Mouse (Mus musculus) megakaryocyte progenitor cell, adult 5-6 weeks (primary cell): ENCODE results near the gene Vrk1. TPM values are rescaled to one million over a fixed set of nuclear protein-coding genes. Genes with fewer than 3 reads are reported as not detected.

ENCODE experiments used
- ATAC-seq: replicated peaks from 2 replicates; pipeline ENCODE4 v1.8.0; 2016; ENCODE audit warnings: mild to moderate bottlenecking, moderate TSS enrichment, inconsistent platforms; ENCODE audit not compliant: poor library complexity
- total RNA-seq, 2 experiments: library from RNA; stranded (forward) in 1 of 2; stranded (reverse) in 1 of 2; fragments of 157-497, 149-512 nt in 1 of 2; fragments of 200-1000 nt in 1 of 2; gene quantifications; 2 replicates each; pipeline versions ENCODE4 v1.2.3 to v1.2.4; 2015 to 2017

Gene Vrk1
- total RNA-seq (2015): 128 and 137 TPM in 2 replicates
- 182 and 198 TPM in 2 replicates for total RNA-seq (2017)

DNA sequence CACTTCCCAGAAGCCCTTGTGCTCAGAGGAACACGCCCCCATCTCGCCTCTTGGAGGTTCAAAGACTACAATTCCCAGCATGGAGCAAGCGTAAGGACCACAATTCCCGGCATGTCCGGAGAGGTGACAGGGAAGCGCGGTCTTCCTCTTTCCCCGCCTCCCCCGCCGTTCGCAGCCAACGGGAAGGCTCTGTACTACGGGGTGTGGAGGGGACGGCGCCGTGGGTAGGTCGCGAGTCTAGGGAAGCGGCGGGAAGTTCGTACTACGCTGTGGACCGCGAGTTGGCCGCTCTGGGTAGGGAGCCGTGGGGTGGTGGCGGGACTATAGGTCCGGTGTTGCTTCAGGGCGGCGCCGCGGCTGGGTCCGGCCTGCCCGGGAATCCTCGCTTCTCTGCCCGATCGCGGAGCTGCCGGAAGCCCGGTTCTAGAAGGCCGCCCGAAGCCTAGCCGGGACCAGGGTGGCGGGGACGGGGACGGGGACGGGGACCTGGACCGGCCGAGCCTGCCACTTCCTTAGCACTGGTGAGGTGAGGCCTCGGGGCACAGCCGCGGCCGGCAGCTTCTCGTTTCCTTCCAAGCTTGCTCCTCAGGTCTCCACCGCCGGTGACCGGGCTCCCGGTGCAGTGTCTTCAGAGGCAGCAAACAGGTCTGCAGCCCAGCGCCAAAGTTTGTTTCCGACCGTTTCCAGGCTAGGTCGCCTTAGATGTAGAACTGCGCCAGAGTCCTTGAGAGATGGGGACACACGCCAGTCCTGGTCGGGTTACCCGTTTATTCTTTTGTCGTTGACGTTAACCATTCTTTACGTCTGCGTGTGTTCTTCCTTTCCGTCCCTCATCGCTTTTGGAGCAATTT lies at the start of gene Vrk1:
TSS of gene Vrk1 (plus strand) at position 164 of the 851 bp plus-strand sequence.
- peak; percentile 92 for ATAC-seq

DNA sequence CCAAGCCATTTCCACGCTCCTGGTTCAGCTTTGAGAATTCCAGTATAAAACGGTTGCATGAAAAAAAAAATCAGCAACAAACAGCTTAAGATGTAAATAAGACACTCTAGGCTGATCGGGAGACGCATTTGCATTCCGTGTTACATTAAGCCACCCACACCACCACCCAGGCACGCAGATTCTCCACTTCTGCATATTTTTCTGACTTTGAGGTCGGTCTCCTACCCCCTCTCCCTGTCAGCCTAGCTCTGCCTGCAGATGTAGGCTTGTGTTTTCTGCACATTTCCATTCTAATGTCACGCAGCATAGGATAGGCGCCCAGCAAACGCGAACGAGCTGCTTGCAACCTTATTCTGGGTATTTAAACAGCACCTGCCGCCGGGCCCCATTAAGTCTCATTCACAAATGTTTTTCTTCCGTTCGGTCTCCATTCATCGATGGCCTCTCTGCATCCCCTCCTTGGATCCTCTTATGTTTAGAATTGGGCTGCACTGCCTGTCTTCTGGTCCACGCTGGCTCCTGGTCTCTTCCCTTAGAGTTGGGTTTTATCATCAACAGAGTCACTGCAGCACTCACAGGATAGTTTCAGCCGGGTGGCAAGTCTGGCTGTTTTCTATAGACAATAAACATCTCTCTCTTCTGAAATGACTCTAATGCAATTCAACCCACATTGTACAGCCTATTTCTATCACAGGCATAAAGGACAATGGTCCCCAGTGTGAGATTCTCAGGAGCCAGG lies 49.3 kb upstream of the Vrk1 start:
- ATAC-seq: no peak

DNA sequence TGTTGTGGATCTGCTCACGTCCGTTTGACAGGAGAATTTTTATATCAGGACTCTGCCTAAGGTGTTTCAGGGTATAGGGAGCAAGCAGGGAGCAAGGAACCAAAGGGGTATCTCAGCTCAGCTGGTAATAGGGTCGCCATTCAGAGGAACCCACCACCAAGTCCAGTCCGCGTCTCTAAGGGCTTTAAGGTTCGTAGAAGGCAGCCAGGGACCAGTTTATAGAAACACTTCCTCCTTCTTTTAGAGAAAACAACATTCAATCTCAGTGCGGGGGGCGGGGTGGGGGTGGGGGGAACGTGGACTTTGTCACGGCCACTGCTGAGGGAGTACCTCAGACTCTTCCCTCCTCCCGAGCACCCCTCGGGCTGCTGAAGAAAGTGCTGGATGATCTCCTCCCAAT lies 48.4 kb upstream of the Vrk1 start:
- ATAC-seq: no peak

DNA sequence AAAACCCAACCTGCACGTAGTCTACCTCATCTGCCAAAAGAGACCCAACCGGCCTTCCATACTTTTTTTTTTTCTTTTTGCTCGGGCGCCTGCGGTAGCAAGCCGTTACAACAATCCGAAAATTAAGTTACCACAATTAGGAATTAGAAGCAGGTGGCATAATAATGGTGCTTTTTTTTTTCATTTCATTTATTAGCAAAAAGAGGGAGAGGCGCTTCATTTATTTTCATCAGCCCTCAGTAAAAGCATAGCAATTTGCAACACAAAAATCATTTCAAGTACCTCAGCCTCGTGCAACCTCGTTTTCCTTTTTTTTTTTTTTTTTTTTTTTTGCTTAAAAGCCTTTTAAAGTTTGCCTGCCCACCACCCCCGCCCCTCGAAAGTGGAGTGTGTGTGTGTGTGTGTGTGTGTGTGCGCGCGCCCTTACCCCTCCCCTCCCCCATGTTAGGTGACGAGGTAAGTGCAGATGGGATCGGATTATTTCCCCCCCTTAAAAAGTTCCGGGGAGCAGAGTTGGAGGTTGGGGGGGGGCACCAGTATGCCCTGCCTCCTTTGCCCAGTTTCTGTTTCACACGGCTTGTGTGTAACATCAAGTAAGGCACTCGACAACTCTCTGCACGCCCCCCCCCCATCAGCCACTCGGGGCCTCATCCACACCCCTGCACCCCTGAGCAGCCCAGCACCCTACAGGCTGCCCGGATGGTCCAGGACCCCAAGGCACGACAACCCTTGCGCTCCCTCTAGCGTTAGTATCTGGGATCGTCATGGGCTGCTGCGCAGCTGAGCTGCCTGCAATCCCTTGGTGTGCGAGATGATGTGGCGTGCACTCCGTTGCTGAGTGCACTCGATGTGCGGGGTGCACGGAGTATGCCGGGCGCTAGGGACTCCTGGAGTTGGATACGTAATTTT lies 47.7 kb upstream of the Vrk1 start:
- ATAC-seq: peak; percentile 96

DNA sequence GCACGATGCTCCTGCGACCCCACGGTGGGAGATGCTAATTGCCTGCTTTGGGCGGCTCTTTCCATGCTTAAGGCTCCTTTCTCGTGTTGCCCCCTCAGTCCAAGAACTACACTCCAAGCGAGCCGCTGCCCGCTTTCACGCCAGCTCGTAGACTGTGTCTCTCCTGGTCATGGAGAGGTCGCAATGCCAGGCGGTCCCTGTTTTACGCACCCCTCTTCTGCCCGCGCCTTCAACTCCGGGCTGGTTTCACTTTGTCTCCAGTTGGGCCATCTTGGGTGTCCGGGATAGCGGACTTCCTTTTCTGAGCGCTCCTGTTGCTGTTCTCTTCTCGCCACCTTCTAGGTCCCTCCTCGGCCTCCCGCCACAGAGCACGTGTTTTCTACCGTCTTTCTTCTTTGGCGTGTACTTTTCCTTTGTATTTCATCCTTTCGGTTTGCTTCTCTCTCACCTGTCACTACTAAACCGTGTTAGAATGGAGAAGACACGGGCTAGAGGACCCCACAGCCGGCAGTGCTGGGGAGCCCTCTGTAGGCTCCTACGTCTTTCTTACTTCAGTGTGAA lies 46.9 kb upstream of the Vrk1 start:
- peak; percentile 56 for ATAC-seq

DNA sequence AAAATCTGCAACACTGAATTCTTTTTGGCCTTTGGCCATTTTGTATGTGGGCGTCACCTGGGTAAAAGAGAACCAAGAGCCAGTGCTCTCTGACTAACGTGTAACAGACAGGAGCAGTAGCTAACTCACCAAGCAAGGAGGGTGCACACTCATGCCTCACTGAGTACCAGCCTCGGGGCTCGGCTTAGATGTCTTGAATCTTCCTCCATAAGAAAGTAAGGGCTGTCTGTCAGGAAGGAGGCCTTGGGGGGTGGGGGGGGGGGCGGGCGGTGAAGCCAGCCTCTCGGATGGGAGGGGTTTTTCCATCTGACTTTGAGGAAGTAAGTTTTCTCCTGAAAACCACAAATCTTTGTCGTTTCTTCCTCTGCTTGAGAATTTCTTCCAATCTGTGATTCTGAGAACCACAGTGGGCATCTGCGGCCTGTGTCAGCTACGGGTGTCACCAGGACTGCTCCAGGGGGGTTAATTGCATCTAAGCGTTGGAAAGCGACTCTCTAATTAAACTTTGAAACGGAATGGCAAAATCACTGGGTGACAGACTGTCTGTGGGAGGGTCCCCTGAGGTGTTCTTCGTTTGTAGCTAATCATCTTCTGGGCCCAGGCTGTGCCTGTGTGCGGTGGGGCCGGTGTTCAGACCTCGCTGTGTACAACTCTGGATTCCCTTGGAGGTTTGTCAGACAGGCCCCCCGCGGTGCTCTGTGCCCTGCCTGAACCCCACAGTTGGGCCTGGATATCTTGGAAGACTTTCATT lies 43.0 kb upstream of the Vrk1 start:
- peak; percentile 18 for ATAC-seq

DNA sequence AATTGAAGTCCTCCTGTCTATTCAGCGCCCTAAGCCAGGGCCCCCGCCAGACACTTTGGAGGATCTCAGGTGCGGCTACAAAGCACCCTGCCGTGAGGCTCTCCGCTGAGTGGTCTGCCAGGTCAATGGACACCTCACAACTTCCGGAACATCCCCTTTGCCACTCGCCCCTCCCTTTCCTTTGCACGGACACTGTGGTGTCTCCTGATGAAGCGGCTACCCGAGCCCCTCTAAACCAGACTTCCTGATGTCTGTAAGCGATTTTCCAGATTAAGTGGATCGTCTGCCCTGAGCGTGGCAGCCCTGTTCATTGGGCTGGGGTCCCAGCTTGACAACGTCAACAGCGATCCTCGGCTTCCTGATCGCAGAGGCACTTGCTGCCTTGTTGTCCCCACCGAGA lies 42.2 kb upstream of the Vrk1 start:
- no peak for ATAC-seq

DNA sequence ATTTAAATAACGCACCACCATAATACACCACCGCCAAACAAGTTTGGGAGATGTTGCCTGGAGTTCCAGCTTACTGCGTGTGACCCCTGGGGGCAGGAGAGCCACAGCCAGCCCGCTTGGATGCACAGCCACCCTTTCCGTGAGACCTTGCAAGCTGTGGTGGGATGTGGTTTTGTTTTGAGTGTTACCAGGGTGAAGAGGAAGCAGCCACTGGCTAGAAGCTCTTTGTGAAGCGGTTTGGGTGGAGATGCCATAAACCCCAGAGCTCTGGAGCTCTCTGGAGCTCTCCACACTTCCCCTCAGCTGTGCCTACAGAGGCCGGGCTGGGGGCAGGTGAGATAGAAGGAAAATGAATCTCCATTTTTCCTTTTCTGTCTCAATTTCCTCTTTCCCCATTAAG lies 38.8 kb upstream of the Vrk1 start:
- peak; percentile 90 for ATAC-seq

DNA sequence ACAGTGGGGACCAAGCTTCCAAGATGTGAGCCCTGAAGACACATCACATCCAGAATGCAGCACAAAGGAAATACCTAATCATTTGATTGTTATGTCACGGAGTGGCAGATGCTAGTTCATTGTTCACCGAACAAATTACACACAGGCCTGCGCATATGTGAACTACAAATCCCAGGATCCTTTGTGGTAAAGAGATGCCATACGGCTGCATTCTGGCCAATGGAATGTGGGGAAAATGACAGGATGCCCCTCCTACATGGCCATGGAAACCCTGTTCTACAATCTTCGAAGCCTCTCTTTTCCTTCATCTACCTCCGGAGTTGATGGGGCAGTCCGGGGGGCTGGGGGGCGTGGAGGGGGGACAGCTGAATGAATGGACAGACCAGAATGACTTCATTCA lies 37.4 kb upstream of the Vrk1 start:
- ATAC-seq: no peak

DNA sequence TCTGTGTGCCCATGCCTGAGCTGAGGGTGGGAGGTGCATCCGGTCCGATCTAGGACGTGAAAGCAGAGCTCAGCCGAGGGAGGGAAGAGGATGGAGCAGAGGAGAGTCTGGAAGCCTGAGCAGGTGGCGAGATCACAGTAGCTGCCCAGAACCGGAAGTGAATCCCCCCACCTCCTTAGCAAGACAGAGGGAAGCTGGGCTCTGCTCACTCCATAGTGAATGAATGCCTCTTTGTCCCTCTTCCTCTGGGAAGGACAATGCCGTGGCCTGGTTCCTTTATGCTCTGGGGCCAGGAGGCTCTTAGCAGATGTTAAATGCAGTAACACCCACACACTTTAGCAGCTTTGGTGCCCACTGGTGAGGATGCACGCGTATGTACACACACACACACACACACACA lies 36.3 kb upstream of the Vrk1 start:
- no peak for ATAC-seq

DNA sequence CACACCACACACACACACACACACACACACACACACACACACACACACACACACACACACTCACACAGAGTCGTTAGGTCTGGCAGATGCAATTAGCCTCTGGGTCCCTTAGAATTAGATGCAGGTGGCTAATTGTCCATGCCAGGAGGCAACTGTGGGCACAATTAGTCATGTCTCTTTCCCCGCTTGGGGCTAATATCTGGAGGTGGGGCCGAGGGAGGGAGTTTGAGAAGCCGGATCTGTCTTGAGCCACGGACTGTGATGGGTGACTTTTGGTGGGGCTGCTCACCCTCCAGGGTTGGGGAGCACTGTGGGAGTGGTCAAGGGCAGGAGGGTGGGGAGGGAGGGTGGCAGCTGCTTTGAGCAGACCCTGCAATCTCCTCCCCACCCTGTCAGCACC lies 35.9 kb upstream of the Vrk1 start:
- ATAC-seq: no peak

DNA sequence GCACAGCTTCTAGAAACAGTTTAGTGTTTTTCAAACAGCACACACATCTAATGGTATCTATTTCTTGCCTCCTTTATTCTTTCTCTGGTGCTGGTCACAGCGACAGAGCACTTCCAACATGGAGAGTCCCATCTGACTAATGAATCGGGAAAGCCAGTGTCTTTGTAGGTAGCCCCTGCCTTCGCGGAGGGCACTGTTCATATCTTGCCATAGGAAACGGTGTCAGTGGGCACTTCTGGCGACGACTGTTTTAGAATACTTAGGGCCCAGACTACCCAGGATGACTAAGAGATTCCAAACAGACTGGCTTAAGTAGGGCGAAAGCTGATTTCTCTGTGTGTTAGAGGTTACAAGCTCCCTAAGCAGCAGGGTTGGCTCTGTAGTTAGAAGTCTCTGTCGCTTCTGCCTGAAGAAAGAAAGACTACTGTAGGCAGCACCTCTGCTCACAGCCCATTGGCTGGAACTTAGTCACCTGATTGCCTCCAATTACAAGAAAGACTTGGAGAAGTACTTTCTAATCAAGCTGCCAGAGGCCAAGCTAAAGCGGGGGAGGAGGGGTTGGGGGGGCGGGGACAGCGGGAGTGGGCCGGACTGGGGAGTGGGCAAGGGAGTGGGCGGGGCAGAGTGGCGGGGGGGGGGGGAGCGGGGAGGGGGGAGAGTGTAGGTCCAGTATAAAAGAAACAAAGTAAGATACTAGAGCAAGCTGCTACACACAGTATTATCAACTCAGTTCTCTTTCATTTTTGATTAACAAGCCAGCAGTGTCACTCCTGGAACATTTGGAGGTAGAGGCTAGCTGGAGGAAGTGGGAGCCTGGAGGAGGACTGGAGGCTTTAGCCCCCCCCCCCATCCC lies 28.7 kb upstream of the Vrk1 start:
- peak; percentile 87 for ATAC-seq

DNA sequence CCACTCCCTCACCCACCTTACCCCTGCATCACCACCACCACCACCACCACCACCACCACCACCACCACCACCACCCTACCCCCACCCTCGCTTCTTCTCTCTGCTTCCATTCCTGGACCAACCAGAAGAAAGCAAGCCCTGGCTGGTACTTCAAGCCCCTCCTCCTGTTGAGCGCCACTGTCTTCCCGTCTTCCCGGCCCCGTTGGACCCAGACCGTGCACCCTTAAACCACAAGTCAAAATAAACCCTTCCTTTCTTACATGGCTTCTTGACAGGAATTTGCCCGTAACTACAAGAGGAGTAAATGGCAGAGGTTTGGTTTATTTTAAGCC lies 28.1 kb upstream of the Vrk1 start:
- ATAC-seq: no peak

DNA sequence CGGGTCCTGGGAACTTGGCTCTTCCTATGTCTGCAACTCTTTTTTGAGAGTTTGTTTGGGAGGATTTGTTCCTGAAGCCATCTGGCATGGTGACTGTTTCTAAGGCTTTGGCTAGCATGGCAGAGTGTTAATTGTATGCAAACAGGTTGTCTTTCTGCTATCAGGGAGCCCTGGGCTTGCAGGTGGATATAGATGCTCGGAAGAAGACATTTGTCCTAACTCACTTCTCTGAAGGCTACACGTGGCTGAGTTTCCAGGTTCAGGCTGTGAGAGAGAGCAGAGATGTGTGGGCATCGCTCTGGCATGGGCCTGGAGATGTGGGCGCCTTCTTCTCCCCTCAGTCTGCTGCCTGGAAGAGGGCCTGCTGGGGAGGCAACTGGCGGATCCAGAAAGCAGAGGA lies 27.4 kb upstream of the Vrk1 start:
- ATAC-seq: no peak

DNA sequence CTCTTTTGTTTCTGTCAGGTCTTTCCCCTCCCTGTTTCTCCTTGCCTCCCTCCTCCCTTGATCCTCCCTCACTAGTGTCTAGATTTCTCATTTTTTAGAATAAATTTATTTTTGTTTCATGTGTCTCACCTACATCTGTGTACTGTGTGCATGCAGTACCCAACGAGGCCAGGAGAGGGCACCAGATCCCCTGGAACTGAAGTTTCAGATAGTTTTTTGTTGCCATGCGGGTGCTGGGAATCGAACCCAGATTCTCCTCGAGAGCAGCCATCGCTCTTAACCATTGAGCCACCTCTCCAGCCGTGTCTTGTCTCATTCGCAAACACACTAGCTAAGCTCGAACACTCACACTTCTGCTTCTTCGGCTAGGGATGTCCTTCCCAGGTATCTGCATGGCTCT lies 26.5 kb upstream of the Vrk1 start:
- no peak for ATAC-seq

DNA sequence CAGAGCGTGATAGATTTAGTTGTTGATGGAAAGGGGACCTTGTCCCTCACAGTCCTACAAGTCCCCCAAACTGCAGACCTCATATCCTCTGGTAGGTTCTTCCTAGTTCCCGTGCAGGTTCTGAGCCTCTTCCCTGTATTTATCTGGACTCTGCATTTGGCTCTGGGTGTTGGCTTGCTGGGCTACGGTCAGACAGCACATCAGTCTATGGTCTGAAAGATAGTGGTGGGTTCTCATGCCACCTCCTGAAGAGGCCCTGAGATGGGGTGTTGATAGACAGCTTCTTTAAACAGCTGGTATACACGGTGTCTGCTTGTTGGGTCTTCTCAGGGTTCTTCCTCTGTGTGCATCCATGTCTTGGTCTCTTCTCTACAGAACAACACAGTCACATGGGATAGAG lies 21.6 kb upstream of the Vrk1 start:
- no peak for ATAC-seq

DNA sequence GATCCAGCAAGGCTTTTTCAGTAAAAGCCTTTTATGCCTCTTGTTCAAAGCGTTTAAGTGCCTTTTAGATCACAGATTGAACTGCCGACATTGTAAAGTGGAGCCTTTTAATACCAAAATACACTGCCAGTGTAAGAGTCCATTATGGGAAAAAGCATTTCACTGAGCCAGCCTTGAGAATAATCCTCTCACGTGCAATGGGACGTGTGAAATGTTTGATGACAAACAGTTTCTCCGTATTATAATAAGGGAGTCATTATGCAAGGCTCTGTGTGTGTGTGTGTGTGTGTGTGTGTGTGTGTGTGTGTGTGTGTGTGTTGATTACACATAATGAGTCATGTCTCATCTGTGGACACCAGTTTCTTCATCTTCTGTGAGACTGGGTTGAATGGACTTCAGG lies 17.3 kb upstream of the Vrk1 start:
- no peak; the same call in 1 of the 2 replicates for ATAC-seq

DNA sequence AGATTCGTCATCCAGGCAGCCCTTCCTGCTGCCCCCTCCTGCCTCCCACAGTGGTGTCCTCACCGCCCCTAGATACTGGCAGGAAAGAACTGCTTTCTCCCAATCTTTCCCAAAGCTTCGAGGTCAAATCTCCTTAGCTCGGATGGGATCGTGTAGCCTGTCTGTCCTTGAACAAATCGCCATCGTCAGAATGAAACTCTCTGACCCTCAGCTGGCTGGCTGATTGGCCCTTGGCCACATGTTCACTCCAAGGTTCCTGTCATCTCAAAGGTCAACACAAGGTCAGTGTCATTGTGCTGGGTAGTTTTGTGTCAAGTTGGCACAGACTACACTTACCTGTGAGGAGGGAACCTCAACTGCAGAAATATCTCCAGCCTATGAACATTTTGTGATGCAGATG lies 16.7 kb upstream of the Vrk1 start:
- ATAC-seq: no peak

DNA sequence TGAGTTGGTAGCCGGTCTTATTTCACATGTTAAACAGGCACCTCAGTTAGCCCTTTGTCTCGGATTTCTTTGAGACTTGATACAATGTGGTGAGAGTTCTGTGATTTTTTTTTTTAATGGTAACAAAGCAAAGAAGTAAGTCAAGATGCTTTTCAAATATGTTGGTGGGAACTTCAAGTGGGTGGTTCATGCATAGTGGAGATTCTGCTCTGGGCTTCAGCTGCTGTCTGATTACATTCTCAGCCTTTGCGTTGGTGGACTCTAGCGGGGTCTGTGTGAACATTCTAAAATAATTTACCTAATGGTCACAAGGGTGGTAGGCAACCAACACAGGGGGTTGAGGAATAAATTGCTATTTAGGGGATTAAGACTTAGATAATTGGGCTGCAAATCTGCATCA lies 14.1 kb upstream of the Vrk1 start:
- no peak for ATAC-seq
